Mouse (Mus musculus) forebrain, embryonic 11.5 days (tissue): ENCODE results near the gene Cyp26a1. TPM values are rescaled to one million over a fixed set of nuclear protein-coding genes. Genes with fewer than 3 reads are reported as not detected.

ENCODE experiments used
- ATAC-seq: fragments of 200-750 bp; cut with Nextera tagmentation; replicated peaks from 2 replicates; pipeline ENCODE4 v1.8.0; 2017; ENCODE audit warnings: moderate TSS enrichment; ENCODE audit not compliant: low FRiP score
- DNase-seq: peaks from one replicate; pipeline ENCODE4 v3.0.0-alpha.2; 2017; ENCODE audit warnings: low spot score
- H3K27ac ChIP-seq: fragments of 300-500 bp; sonication (generic); 2 replicates; pipeline ENCODE4 v1.5.1; 2014; ENCODE audit warnings: low read depth, low read length
- H3K27me3 ChIP-seq: fragments of 300-500 bp; sonication (generic); 2 replicates; pipeline ENCODE4 v1.6.1; 2014; ENCODE audit warnings: mild to moderate bottlenecking, low read length, mixed read lengths; ENCODE audit not compliant: control insufficient read depth, insufficient read depth
- H3K36me3 ChIP-seq: fragments of 300-500 bp; sonication (generic); 2 replicates; pipeline ENCODE4 v1.6.1; 2014; ENCODE audit warnings: mild to moderate bottlenecking, low read length, moderate library complexity, mixed read lengths; ENCODE audit not compliant: control insufficient read depth, insufficient read depth
- H3K4me1 ChIP-seq: fragments of 300-500 bp; sonication (generic); replicated peaks from 2 replicates; pipeline ENCODE4 v1.6.1; 2014; ENCODE audit warnings: low read length, mixed read lengths; ENCODE audit not compliant: control insufficient read depth, insufficient read depth
- H3K4me2 ChIP-seq: fragments of 300-500 bp; sonication (generic); 2 replicates; pipeline ENCODE4 v1.6.1; 2014; ENCODE audit warnings: low read depth, mild to moderate bottlenecking, low read length, moderate library complexity, mixed read lengths; ENCODE audit not compliant: severe bottlenecking
- H3K4me3 ChIP-seq: fragments of 300-500 bp; sonication (generic); 2 replicates; pipeline ENCODE4 v1.5.1; 2014; ENCODE audit warnings: low read depth, low read length
- H3K9ac ChIP-seq: fragments of 300-500 bp; sonication (generic); 2 replicates; pipeline ENCODE4 v1.6.1; 2014; ENCODE audit warnings: low read length
- H3K9me3 ChIP-seq: fragments of 300-500 bp; sonication (generic); 2 replicates; pipeline ENCODE4 v1.6.1; 2016; ENCODE audit warnings: low read length, mixed read lengths; ENCODE audit not compliant: control insufficient read depth
- WGBS: fragments of 180-500 bp; shearing (Covaris S2); extraction: QIAGEN DNeasy Blood & Tissue Kit; methylation state at CpG from one replicate; pipeline ENCODE4 v1.1.7; 2014; 5-methylcytosine and 5-hydroxymethylcytosine counted together
- polyA plus RNA-seq: library from polyadenylated mRNA; unstranded; fragments of >200 nt; fragmentation: Nextera tagmentation; extraction: Ambion mirVana; gene quantifications from 2 replicates; pipeline ENCODE4 v1.2.1, GENCODE M21; 2014

Gene Cyp26a1
- polyA plus RNA-seq, 1 experiment from 2014 or later = 1.5 TPM

GRCm38 (mm10) chr19:37703902-37704509 is 6.4 kb downstream of the Cyp26a1 start:
- no peak overlapping the region for H3K4me3 ChIP-seq
- ATAC-seq (peak; percentile 42; the same call in 1 of the 2 replicates), DNase-seq (peak; percentile 84)
- H3K27me3 ChIP-seq = peaks cover 42% of the 10 kb centered on the region
- 20% methylated on average over 3 of the region's 3 CpGs for WGBS
- H3K36me3 ChIP-seq = no peaks in the 10 kb centered on the region
- no peaks in the 10 kb centered on the region for H3K9me3 ChIP-seq
- H3K4me1 ChIP-seq = 0 out of 2 replicates have a peak, but pooled peaks cover under 1% of the 10 kb centered on the region
- H3K27ac ChIP-seq = no peak overlapping the region
- no peak overlapping the region for H3K4me2 ChIP-seq
- no peak overlapping the region for H3K9ac ChIP-seq

DNA sequence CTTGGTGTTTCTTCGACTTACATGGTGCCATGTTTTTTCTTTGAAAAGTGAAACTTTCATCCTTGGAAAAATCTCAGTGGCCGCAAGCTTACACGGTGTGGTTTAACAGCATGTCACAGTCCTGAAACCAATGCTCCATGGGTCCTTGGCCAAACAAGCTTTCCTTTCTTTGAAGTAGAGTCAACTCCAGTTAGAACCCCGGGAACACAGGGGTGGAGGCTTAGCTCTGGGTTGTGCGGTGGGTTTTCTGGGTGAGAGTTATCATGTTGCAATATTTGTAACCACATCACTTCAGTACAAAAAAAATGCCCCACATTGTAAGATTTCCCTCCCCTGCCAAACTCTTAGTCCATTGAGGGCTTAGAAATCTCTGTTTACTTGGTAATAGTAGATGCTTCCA is 8.1 kb downstream of the Cyp26a1 start:
- H3K36me3 ChIP-seq = no peaks in the 10 kb centered on the region
- H3K27me3 ChIP-seq = peaks cover 25% of the 10 kb centered on the region
- H3K4me2 ChIP-seq = no peak overlapping the region
- H3K4me3 ChIP-seq = no peak overlapping the region
- H3K27ac ChIP-seq = no peak overlapping the region
- no peak overlapping the region for H3K9ac ChIP-seq
- H3K9me3 ChIP-seq = no peaks in the 10 kb centered on the region
- no peaks in the 10 kb centered on the region for H3K4me1 ChIP-seq
- 90% methylated on average over 5 of the region's 5 CpGs for WGBS
- DNase-seq (no peak), ATAC-seq (no peak)

GRCm38 (mm10) chr19:37714681-37715080 is 17.1 kb downstream of the Cyp26a1 start:
- no peak overlapping the region for H3K9ac ChIP-seq
- no peak overlapping the region for H3K27ac ChIP-seq
- no peaks in the 10 kb centered on the region for H3K4me1 ChIP-seq
- DNase-seq (no peak), ATAC-seq (no peak)
- no peaks in the 10 kb centered on the region for H3K36me3 ChIP-seq
- H3K4me3 ChIP-seq = no peak overlapping the region
- no peak overlapping the region for H3K4me2 ChIP-seq
- 78% methylated on average over 10 of the region's 10 CpGs for WGBS
- no peaks in the 10 kb centered on the region for H3K27me3 ChIP-seq
- no peaks in the 10 kb centered on the region for H3K9me3 ChIP-seq

DNA sequence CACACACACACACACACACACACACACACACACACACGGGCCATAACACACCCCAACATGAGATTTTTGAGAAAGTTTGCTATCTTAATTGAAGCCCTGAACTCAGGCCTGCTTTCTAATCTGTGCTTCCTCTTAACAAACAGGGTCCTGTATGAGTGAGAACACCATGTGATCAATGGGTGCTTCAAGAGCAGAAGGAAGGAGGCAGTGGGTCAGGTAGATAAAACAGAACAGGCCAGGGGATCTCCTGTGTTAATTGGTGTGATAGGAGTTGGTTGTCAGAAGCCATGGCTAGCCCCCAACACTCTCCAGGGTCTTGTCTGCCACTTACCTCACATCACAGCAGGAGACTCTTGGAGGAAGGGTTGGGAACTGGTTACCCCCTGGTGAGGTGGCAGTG is 18.4 kb downstream of the Cyp26a1 start:
- 86% methylated on average over 1 of the region's 1 CpGs for WGBS
- ATAC-seq (no peak), DNase-seq (no peak)
- Histone ChIP-seq H3K27me3 (no peaks in the 10 kb centered on the region), H3K27ac (no peak overlapping the region), H3K4me1 (no peaks in the 10 kb centered on the region), H3K4me3 (no peak overlapping the region), H3K36me3 (no peaks in the 10 kb centered on the region), H3K9me3 (no peaks in the 10 kb centered on the region), H3K9ac (no peak overlapping the region), H3K4me2 (no peak overlapping the region)

DNA sequence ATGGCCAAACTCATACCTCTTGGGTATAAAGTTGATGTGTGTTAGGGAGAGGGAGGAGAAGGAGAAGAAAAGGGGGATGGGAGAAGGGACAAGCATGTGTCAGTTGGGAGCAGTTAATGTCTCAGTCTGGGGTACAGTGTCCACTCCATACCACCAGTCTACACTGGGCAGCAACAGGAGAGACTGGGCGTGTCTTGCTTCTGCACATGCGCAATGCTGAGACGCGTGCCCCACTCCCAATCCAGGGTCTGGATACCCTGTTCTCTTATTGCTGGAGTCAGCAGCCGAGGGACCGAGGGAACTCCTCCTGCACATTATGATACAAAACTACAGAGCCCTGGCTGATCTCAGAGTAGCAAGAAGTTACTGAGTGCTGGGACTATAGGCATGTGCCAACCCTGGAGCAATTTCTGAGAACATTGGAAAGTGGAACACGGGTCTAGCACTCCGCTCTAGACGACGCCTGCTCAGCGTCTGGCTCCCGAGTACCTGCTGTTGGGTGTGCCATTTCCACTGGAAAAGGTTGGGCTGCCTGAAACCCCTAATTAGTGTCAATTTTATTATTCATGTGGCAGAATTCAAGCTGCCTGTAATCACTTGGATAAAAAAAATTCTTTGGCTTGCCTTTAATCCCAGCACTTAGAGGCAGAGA is 19.1 kb downstream of the Cyp26a1 start:
- ATAC-seq = no peak

DNA sequence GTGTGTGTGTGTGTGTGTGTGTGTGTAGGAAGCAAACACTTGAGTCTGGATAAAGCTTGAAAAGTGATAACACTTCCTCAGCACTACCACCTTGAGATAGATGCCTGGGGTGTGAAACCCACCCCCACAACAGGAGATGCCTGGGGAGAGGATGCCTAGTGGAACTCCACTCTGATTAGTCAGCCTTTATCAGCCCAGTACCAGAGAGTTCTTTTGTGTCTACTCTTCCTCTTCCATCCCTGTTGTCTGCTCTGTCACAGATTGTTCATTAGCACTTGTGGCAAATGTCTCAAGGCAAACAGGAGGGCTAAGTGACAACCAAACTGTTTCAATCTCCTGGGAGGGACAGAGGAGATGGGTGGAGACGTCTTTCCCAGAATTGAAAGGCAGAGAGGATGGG is 21.6 kb downstream of the Cyp26a1 start:
- no peak overlapping the region for H3K4me2 ChIP-seq
- no peak overlapping the region for H3K27ac ChIP-seq
- H3K4me3 ChIP-seq = no peak overlapping the region
- 54% methylated on average over 1 of the region's 1 CpGs for WGBS
- no peak overlapping the region for H3K9ac ChIP-seq
- no peaks in the 10 kb centered on the region for H3K9me3 ChIP-seq
- no peaks in the 10 kb centered on the region for H3K27me3 ChIP-seq
- H3K4me1 ChIP-seq = no peaks in the 10 kb centered on the region
- ATAC-seq = no peak
- DNase-seq = no peak
- H3K36me3 ChIP-seq = no peaks in the 10 kb centered on the region

More for the DNA sequence above, 19.1 kb downstream of the Cyp26a1 start:
- no peak overlapping the region for H3K9ac ChIP-seq
- no peak overlapping the region for H3K4me2 ChIP-seq
- WGBS = 87% methylated on average over 12 of the region's 12 CpGs
- no peaks in the 10 kb centered on the region for H3K4me1 ChIP-seq
- no peaks in the 10 kb centered on the region for H3K36me3 ChIP-seq
- no peak overlapping the region for H3K27ac ChIP-seq
- no peak overlapping the region for H3K4me3 ChIP-seq
- no peaks in the 10 kb centered on the region for H3K9me3 ChIP-seq
- no peak for DNase-seq
- no peaks in the 10 kb centered on the region for H3K27me3 ChIP-seq

DNA sequence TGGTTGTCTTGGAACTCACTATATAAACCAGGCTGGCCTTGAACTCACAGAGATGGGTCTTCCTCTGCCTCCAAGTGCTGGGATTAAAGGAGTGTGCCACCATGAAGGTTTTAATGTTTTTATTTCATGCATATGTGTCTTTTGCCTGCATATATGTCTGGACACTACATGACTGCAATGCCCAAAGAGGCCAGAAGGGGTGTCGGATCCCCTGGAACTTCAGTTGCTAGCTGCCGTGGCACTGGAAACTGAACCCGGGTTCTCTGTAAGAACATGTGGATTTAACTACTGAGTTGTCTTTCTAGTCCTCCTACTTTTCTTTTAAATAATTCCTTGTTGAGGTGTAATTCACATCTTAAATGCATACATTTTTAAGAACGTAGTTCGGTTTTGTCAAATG is 27.0 kb downstream of the Cyp26a1 start:
- no peak overlapping the region for H3K4me2 ChIP-seq
- no peak for DNase-seq
- 97% methylated on average over 5 of the region's 5 CpGs for WGBS
- H3K36me3 ChIP-seq = no peaks in the 10 kb centered on the region
- no peak overlapping the region for H3K4me3 ChIP-seq
- H3K9ac ChIP-seq = no peak overlapping the region
- no peaks in the 10 kb centered on the region for H3K9me3 ChIP-seq
- H3K27me3 ChIP-seq = no peaks in the 10 kb centered on the region
- no peak overlapping the region for H3K27ac ChIP-seq
- no peaks in the 10 kb centered on the region for H3K4me1 ChIP-seq
- no peak for ATAC-seq

GRCm38 (mm10) chr19:37726585-37726984 is 29.0 kb downstream of the Cyp26a1 start:
- H3K9ac ChIP-seq = no peak overlapping the region
- ATAC-seq = no peak
- no peak overlapping the region for H3K4me3 ChIP-seq
- H3K4me2 ChIP-seq = no peak overlapping the region
- no peaks in the 10 kb centered on the region for H3K36me3 ChIP-seq
- no peak overlapping the region for H3K27ac ChIP-seq
- H3K4me1 ChIP-seq = no peaks in the 10 kb centered on the region
- no peaks in the 10 kb centered on the region for H3K27me3 ChIP-seq
- H3K9me3 ChIP-seq = no peaks in the 10 kb centered on the region
- DNase-seq = no peak
- 93% methylated on average over 7 of the region's 7 CpGs for WGBS

GRCm38 (mm10) chr19:37727366-37727765 is 29.8 kb downstream of the Cyp26a1 start:
- H3K9ac ChIP-seq = no peak overlapping the region
- no peaks in the 10 kb centered on the region for H3K27me3 ChIP-seq
- no peak overlapping the region for H3K27ac ChIP-seq
- DNase-seq (no peak), ATAC-seq (no peak)
- H3K36me3 ChIP-seq = no peaks in the 10 kb centered on the region
- no peaks in the 10 kb centered on the region for H3K9me3 ChIP-seq
- no peak overlapping the region for H3K4me2 ChIP-seq
- no peaks in the 10 kb centered on the region for H3K4me1 ChIP-seq
- WGBS = 94% methylated on average over 2 of the region's 2 CpGs
- no peak overlapping the region for H3K4me3 ChIP-seq
